Mouse (Mus musculus) heart, embryonic 16.5 days (tissue): ENCODE data around the gene Tlr13. TPM values are rescaled to one million over a fixed set of nuclear protein-coding genes. Genes with fewer than 3 reads are reported as not detected.
"Not testable (repeated sequence)": the region's sequence is repeated elsewhere in the genome, so short reads cannot be mapped to it uniquely, and the experiment has no call there.

Experiments used
- ATAC-seq: fragments of 200-750 bp; cut with Nextera tagmentation; replicated peaks from 2 replicates; pipeline ENCODE4 v1.8.0; 2017; ENCODE audit warnings: moderate number of reproducible peaks; ENCODE audit not compliant: insufficient read depth, low FRiP score; ENCODE audit errors: extremely low read depth
- H3K27ac ChIP-seq: fragments of 300-500 bp; sonication (generic); 2 replicates; pipeline ENCODE4 v1.5.1; 2014; ENCODE audit warnings: mild to moderate bottlenecking, low read length, control low read depth, moderate library complexity
- H3K27me3 ChIP-seq: fragments of 300-500 bp; sonication (generic); 2 replicates; pipeline ENCODE4 v1.6.1; 2014; ENCODE audit warnings: low read length, mixed read lengths; ENCODE audit not compliant: control insufficient read depth, insufficient read depth
- H3K36me3 ChIP-seq: fragments of 300-500 bp; sonication (generic); 2 replicates; pipeline ENCODE4 v1.6.1; 2014; ENCODE audit not compliant: control insufficient read depth, insufficient read depth
- H3K4me1 ChIP-seq: fragments of 300-500 bp; sonication (generic); 2 replicates; pipeline ENCODE4 v1.6.1; 2014; ENCODE audit warnings: low read length, mixed read lengths; ENCODE audit not compliant: control insufficient read depth, insufficient read depth
- H3K4me2 ChIP-seq: fragments of 300-500 bp; sonication (generic); 2 replicates; pipeline ENCODE4 v1.6.1; 2014; ENCODE audit warnings: low read depth, mild to moderate bottlenecking, control low read depth, low read length
- H3K4me3 ChIP-seq: fragments of 300-500 bp; sonication (generic); 2 replicates; pipeline ENCODE4 v1.5.1; 2014; ENCODE audit warnings: mild to moderate bottlenecking, control low read depth, low read length
- H3K9ac ChIP-seq: fragments of 300-500 bp; sonication (generic); 2 replicates; pipeline ENCODE4 v1.6.1; 2014; ENCODE audit warnings: low read length, control low read depth
- H3K9me3 ChIP-seq: fragments of 300-500 bp; sonication (generic); replicated peaks from 2 replicates; pipeline ENCODE4 v1.6.1; 2016; ENCODE audit warnings: low read length; ENCODE audit not compliant: control insufficient read depth
- WGBS: fragments of 180-500 bp; shearing (Covaris S2); extraction: QIAGEN DNeasy Blood & Tissue Kit; methylation state at CpG from one replicate; pipeline ENCODE4 v1.1.7; 2014; 5-methylcytosine and 5-hydroxymethylcytosine counted together
- polyA plus RNA-seq: library from polyadenylated mRNA; unstranded; fragments of >200 nt; fragmentation: Nextera tagmentation; extraction: Ambion mirVana; gene quantifications from 2 replicates; pipeline ENCODE4 v1.2.1, GENCODE M21; 2015

Tlr13 gene
- polyA plus RNA-seq, 1 experiment from 2014 or later, result 0.84 TPM

DNA sequence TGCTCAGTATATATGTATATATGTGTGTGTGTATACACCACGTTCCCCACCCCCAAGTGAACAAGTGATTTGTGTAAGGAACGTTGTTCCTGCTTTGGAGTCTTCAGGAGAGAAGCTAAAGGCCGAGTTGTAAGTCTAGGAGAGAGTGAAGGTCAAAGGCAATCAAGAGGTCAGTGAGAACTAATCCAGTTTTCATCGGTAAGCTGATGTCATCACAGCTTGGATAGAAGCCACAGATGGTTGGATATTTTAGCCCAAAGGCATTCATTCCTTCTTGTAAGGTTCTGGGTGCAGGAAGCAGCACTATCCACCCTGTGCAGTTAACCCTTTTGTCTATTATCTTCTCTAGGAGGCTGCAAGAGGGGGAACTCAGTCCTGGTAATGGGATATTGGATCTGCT lies 47.1 kb downstream of the Tlr13 start:
- 0 out of 2 replicates have a peak, but pooled peaks cover 4% of the 10 kb centered on the region for H3K36me3 ChIP-seq
- H3K4me1 ChIP-seq, result peaks cover 10% of the 10 kb centered on the region; the same call in 1 of the 2 replicates
- H3K4me2 ChIP-seq, result peak overlapping the region; percentile 75
- WGBS, result 28% methylated on average over 4 of the region's 4 CpGs
- peak overlapping the region; percentile 18; the same call in 1 of the 2 replicates for H3K27ac ChIP-seq
- H3K27me3 ChIP-seq, result no peaks in the 10 kb centered on the region
- ATAC-seq, result no peak
- peak overlapping the region; percentile 74 for H3K4me3 ChIP-seq
- H3K9ac ChIP-seq, result peak overlapping the region; percentile 79
- H3K9me3 ChIP-seq, result no peaks in the 10 kb centered on the region

DNA sequence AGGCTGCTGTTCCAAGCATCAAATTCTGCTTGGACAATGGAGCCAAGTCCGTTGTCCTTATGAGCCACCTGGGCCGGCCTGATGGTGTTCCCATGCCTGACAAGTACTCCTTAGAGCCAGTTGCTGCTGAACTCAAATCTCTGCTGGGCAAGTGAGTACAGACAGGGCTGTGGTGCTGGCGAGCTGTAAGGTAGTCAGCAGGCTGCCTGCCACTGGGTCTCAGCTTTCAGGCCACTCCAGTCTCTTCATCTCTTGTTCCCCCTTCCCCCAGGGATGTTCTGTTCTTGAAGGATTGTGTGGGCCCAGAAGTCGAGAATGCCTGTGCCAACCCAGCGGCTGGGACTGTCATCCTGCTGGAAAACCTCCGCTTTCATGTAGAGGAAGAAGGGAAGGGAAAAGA lies 51.4 kb downstream of the Tlr13 start:
- not testable (repeated sequence) for H3K27me3 ChIP-seq, H3K4me3 ChIP-seq, H3K4me1 ChIP-seq, H3K4me2 ChIP-seq, H3K9me3 ChIP-seq, H3K9ac ChIP-seq, ATAC-seq, H3K27ac ChIP-seq
- WGBS, result 78% methylated on average over 6 of the region's 6 CpGs
- peaks cover 22% of the 10 kb centered on the region; the same call in 1 of the 2 replicates for H3K36me3 ChIP-seq

DNA sequence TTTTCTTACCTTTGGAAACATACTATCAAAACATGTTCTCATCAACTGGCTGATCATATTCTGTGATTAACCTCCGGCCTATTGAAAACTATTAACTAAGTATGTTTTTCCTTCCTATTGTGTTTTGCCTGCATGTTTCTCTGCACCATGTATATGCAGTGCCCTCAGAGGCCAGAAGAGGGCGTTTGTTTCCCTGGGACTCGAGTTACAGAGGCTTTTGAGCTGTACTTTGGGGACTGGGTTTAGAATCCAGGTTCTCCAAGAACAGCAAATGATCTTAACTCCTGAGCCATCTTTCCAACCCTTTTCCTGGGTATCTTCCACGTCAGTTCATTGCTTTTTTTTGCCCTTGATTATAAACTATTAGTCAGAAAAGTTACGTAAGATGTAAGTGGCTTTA lies 54.3 kb downstream of the Tlr13 start:
- no peak overlapping the region for H3K4me2 ChIP-seq
- 0 out of 2 replicates have a peak, but pooled peaks cover 2% of the 10 kb centered on the region for H3K4me1 ChIP-seq
- H3K27me3 ChIP-seq, result no peaks in the 10 kb centered on the region
- WGBS, result 65% methylated on average over 5 of the region's 5 CpGs
- no peak overlapping the region for H3K9ac ChIP-seq
- ATAC-seq, result no peak
- no peaks in the 10 kb centered on the region for H3K9me3 ChIP-seq
- no peak overlapping the region for H3K27ac ChIP-seq
- H3K4me3 ChIP-seq, result no peak overlapping the region
- peaks cover 39% of the 10 kb centered on the region for H3K36me3 ChIP-seq

DNA sequence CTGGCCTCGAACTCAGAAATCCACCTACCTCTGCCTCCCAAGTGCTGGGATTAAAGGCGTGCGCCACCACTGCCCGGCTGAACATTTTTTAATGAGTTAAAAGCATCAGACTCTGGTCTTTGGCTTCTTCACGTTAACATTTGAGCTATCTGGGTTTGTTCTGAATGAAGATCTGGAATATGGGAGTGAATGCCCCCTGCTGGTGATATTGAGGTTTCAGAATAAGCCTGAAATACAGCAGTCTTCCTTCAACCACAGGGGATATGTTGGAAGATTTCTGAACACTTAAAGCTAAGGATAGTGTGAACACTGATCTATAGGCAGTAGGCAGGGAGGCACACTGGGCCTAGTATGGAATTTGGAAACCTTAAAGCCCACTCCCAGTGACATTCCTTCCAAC lies 55.9 kb downstream of the Tlr13 start:
- H3K36me3 ChIP-seq, result peaks cover 50% of the 10 kb centered on the region

DNA sequence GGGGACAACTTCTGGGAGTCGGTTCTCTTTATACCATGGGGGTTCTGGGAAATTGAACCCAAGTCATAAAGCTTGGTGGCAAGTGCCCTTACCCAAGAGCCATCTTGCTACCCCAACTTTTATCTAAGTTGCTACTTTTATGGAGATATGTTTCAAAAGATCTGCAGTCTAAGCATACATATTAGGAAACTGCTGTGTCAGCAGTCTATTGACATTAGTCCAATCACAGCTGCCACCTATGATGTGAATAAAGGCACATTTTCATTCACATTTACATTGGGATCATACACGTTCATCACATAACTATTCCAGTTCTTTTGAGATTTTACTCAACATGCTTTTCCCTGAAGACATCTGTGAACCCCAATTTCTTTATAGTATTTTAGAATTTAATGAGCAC lies 66.1 kb downstream of the Tlr13 start:
- no peaks in the 10 kb centered on the region for H3K4me1 ChIP-seq
- H3K27ac ChIP-seq, result no peak overlapping the region
- no peaks in the 10 kb centered on the region for H3K27me3 ChIP-seq
- 87% methylated on average over 2 of the region's 2 CpGs for WGBS
- H3K4me3 ChIP-seq, result no peak overlapping the region
- no peak overlapping the region for H3K9ac ChIP-seq
- no peak for ATAC-seq
- no peaks in the 10 kb centered on the region for H3K9me3 ChIP-seq
- H3K36me3 ChIP-seq, result no peaks in the 10 kb centered on the region
- no peak overlapping the region for H3K4me2 ChIP-seq

More for the DNA sequence above, 55.9 kb downstream of the Tlr13 start:
- H3K27ac ChIP-seq, result no peak overlapping the region
- H3K27me3 ChIP-seq, result no peaks in the 10 kb centered on the region
- H3K4me3 ChIP-seq, result no peak overlapping the region
- no peak overlapping the region for H3K4me2 ChIP-seq
- 0 out of 2 replicates have a peak, but pooled peaks cover 2% of the 10 kb centered on the region for H3K4me1 ChIP-seq
- ATAC-seq, result no peak
- H3K9ac ChIP-seq, result no peak overlapping the region
- H3K9me3 ChIP-seq, result no peaks in the 10 kb centered on the region
- 79% methylated on average over 5 of the region's 5 CpGs for WGBS

Other genes with a start within 250 kb of the Tlr13 start
- gene Atrx, start 213.8 kb upstream of the Tlr13 start, polyA plus RNA-seq, result 115 and 124 TPM in 2 replicates
- 43.5 and 46.5 TPM in 2 replicates for gene Magt1, start 131.3 kb upstream of the Tlr13 start, polyA plus RNA-seq
- gene Cox7b, start 127.5 kb upstream of the Tlr13 start, polyA plus RNA-seq, result 884 and 895 TPM in 2 replicates
- gene Atp7a, start 115.9 kb upstream of the Tlr13 start, polyA plus RNA-seq, result 10.3 and 12.1 TPM in 2 replicates
- 585 and 699 TPM in 2 replicates for gene Pgk1, start 43.9 kb downstream of the Tlr13 start, polyA plus RNA-seq
- gene Taf9b, start 78.0 kb downstream of the Tlr13 start, polyA plus RNA-seq, result 17.6 and 23.5 TPM in 2 replicates
- gene Fnd3c2, start 112.2 kb downstream of the Tlr13 start, polyA plus RNA-seq, result not detected in 2 replicates